Mouse (Mus musculus) olfactory bulb, adult 2 months (tissue): ENCODE data around the gene 5330417C22Rik. TPM values are rescaled to one million over a fixed set of nuclear protein-coding genes. Genes with fewer than 3 reads are reported as not detected.

Experiments used
- H3K27ac ChIP-seq: fragments of 200-500 bp; 2 replicates; pipeline ENCODE4 v1.5.1; 2012; ENCODE audit warnings: low read depth, low read length; ENCODE audit not compliant: insufficient read depth
- H3K4me1 ChIP-seq: fragments of 200-500 bp; 2 replicates; pipeline ENCODE4 v1.6.1; 2012; ENCODE audit warnings: low read length; ENCODE audit not compliant: control insufficient read depth, insufficient read depth
- H3K4me3 ChIP-seq: fragments of 200-500 bp; 2 replicates; pipeline ENCODE4 v1.5.1; 2012; ENCODE audit warnings: mild to moderate bottlenecking, low read depth, low read length, moderate library complexity; ENCODE audit not compliant: insufficient read depth
- CTCF ChIP-seq: fragments of 200-500 bp; IDR thresholded peaks from 2 replicates; pipeline ENCODE4 v1.5.1; 2012; ENCODE audit warnings: low read depth, mild to moderate bottlenecking, low read length, moderate library complexity; ENCODE audit not compliant: insufficient read depth
- POLR2A ChIP-seq: fragments of 200-500 bp; IDR thresholded peaks from 2 replicates; pipeline ENCODE4 v1.6.1; 2012; ENCODE audit warnings: mild to moderate bottlenecking, low read depth, low read length, moderate library complexity; ENCODE audit not compliant: insufficient read depth
- WGBS: fragments of 180-500 bp; shearing (Covaris S2); methylation state at CpG from one replicate; pipeline ENCODE4 v1.1.7; 2018; 5-methylcytosine and 5-hydroxymethylcytosine counted together
- polyA plus RNA-seq: library from polyadenylated mRNA; stranded (reverse); fragments of >200 nt; gene quantifications from 2 replicates; pipeline ENCODE4 v1.2.4, GENCODE M21; 2012; ENCODE audit warnings: low replicate concordance; ENCODE audit not compliant: missing spikeins, insufficient read depth, insufficient read length

Gene 5330417C22Rik
- polyA plus RNA-seq, 1 experiment: not detected

DNA sequence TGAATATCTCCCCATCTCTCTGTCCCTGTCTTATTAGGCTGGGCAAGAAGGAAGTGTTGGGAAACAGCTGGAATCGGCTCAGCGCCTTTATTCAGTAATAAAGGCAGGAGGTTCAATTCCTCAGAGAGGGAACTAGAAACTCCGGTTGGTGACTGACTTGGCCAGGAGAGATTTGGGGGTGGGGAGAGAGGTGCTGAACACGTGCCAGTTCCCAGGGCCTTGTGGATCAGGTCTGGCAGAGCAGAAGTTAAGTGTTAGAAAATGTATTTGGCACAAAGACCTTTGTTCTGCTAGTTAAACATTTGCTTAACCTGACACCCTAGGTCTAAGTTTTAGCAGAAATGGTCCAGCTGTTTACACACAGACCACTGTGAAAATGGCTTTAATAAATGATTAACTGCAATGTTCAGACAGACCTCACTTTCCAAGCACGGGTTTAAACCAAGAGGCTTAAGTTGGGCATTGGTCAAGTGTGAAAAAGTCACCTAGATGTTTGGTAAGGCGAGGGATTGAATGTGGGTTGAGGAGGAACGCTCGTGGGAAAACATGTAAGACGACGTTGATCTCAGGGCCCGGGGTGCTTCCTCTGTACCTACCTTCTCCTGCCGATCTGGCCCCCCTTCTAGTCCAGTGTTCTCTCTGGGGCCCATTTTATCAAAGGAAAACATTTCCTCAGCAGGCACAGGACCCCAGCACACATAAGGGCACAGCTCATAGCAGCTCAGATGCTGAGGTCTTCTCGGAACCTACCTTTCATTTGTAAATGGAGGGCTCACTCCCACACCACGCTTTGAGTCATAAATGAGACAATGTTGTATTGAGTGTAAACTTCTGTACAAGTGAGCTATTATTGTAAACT lies 59.3 kb downstream of the 5330417C22Rik start:
- 73% methylated on average over 14 of the region's 14 CpGs for WGBS
- TF ChIP-seq POLR2A (no peak), CTCF (no peak)

DNA sequence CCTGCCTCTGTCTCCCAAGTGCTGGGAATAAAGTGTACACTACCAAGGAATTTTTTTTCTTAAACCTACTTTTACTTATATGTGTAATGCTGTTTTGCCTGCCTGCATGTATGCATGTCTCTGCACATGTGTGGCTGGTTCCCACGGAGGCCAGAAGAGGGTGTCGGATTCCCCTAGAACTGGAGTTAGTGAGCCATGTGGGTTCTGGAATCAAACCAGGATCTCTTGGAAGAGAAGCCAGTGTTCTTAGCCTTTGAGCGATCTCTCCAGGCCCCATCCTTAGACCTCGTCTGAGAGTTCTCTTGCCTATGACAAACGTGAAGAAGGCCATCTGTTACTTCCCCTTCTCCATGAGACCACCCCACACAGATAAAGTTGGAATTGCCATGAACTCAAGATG lies 60.8 kb downstream of the 5330417C22Rik start:
- WGBS: 79% methylated on average over 5 of the region's 5 CpGs
- Histone ChIP-seq H3K4me1 (no peaks in the 10 kb centered on the region), H3K27ac (no peak overlapping the region), H3K4me3 (no peak overlapping the region)
- TF ChIP-seq CTCF (no peak), POLR2A (no peak)

More for the DNA sequence above, 59.3 kb downstream of the 5330417C22Rik start:
- H3K4me3 ChIP-seq: no peak overlapping the region
- no peaks in the 10 kb centered on the region for H3K4me1 ChIP-seq
- no peak overlapping the region for H3K27ac ChIP-seq

- TF ChIP-seq POLR2A: no peak
- no peak for TF ChIP-seq CTCF
- Histone ChIP-seq H3K27ac (no peak overlapping the region), H3K4me1 (no peaks in the 10 kb centered on the region), H3K4me3 (no peak overlapping the region)
- 95% methylated on average over 7 of the region's 7 CpGs for WGBS
Observed at GRCm38 (mm10) chr3:108474969-108475368, 61.4 kb downstream of the 5330417C22Rik start.

GRCm38 (mm10) chr3:108467760-108468159 lies 68.6 kb downstream of the 5330417C22Rik start:
- no peaks in the 10 kb centered on the region for H3K4me1 ChIP-seq
- 77% methylated on average over 8 of the region's 8 CpGs for WGBS
- TF ChIP-seq CTCF (no peak), POLR2A (no peak)

GRCm38 (mm10) chr3:108466425-108466824 lies 69.9 kb downstream of the 5330417C22Rik start:
- Histone ChIP-seq H3K4me3 (no peak overlapping the region), H3K27ac (no peak overlapping the region), H3K4me1 (no peaks in the 10 kb centered on the region)
- TF ChIP-seq POLR2A (no peak), CTCF (peak; percentile 52)
- WGBS: 76% methylated on average over 6 of the region's 6 CpGs

More at GRCm38 (mm10) chr3:108467760-108468159, 68.6 kb downstream of the 5330417C22Rik start:
- H3K4me3 ChIP-seq: no peak overlapping the region
- H3K27ac ChIP-seq: no peak overlapping the region

GRCm38 (mm10) chr3:108458866-108459265 lies 77.5 kb downstream of the 5330417C22Rik start:
- 42% methylated on average over 10 of the region's 10 CpGs for WGBS
- no peaks in the 10 kb centered on the region for H3K4me1 ChIP-seq

DNA sequence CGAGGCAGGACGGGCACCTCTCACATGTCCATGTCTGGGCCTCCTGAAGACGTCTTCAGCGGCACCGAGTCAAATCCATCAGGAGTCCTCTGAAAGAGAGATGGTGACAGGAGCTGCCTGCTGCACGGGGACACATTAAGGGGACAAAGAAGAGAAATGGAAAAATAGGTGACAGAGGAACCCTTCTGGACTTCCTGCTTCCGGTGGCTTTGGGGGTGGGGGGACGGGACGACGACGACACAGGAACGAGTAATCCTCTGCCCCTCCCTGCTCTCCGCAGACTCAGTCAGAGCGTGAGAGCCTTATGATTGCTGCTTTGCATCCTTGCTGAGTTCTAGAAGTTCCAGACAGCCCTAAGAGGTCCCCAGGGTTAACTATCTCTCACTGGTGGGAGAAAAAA lies 78.0 kb downstream of the 5330417C22Rik start:
- Histone ChIP-seq H3K27ac (no peak overlapping the region), H3K4me1 (no peaks in the 10 kb centered on the region), H3K4me3 (no peak overlapping the region)
- TF ChIP-seq POLR2A: no peak
- TF ChIP-seq CTCF: no peak
- 63% methylated on average over 14 of the region's 14 CpGs for WGBS

More at GRCm38 (mm10) chr3:108458866-108459265, 77.5 kb downstream of the 5330417C22Rik start:
- TF ChIP-seq CTCF (no peak), POLR2A (no peak)
- Histone ChIP-seq H3K27ac (no peak overlapping the region), H3K4me3 (no peak overlapping the region)

- WGBS: 77% methylated on average over 1 of the region's 1 CpGs
- Histone ChIP-seq H3K4me1 (no peaks in the 10 kb centered on the region), H3K27ac (no peak overlapping the region), H3K4me3 (no peak overlapping the region)
- TF ChIP-seq CTCF: no peak
- TF ChIP-seq POLR2A: no peak
Observed at GRCm38 (mm10) chr3:108454172-108454571, 82.2 kb downstream of the 5330417C22Rik start.

DNA sequence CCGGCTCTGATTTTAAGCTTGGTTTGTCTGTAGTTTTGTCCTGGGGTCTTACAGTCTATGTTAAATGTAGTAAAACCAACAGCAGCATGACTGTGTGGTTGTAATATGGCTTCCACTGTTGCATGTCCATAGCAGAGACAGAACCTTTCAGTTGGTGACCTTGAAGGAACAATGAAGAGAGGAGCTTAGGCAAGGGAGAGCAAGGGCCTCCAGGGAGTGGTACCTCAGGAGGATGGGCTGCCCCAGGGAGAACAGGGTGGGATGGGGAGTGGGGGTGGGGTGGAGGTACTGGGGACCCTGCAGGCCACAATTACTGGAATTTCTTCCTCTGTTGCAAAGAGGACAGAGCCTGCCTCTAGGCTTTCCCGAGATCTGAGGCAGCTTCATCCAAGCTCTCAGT lies 84.4 kb downstream of the 5330417C22Rik start:
- Histone ChIP-seq H3K4me3 (no peak overlapping the region), H3K27ac (no peak overlapping the region), H3K4me1 (no peaks in the 10 kb centered on the region)
- TF ChIP-seq CTCF (no peak), POLR2A (no peak)
- 84% methylated on average over 2 of the region's 2 CpGs for WGBS
